Mouse (Mus musculus): ENCODE results near the gene Mast4. TPM values are rescaled to one million over a fixed set of nuclear protein-coding genes. Genes with fewer than 3 reads are reported as not detected.

The Mast4 gene
- total and polyA plus RNA-seq, 3 experiments, result 2.7 to 7.0 TPM; not detected in 1

DNA sequence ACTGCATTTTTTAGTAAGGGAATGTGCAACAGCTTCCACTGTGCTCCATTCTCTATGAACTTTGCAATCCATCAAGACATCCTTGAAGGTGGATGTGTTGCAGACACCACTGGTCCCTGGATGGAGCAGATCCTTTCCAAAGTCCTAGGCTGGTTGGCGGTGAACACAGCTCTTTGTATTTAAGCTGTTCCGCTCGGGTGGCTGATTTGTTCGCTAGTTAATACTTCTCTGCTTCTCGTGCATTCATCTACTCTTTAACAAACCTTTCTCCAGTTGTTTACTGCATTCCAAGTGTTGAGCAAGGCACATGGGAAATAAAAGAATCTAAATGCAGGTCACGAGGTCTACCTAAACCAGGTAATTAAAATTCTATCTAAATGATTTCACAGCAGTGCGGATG lies 384.5 kb downstream of the Mast4 start:
- Histone ChIP-seq H3K27ac (ENCODE audit: control insufficient read depth, low read depth, low read length) (no peak overlapping the region), H3K79me2 (ENCODE audit: control insufficient read depth, insufficient read depth, low read length, poor library complexity) (no peaks in the 10 kb centered on the region), H3K27me3 (ENCODE audit: control insufficient read depth in 1 of 2, insufficient read depth in 2 of 2, low read length in 2 of 2) (peaks cover 0 to 5% of the 10 kb centered on the region in 2 experiments; a peak in 3 of 4 replicates), H3K9ac (ENCODE audit: control insufficient read depth, low read depth, low read length, poor library complexity, severe bottlenecking) (no peak overlapping the region), H3K4me3 (ENCODE audit: control insufficient read depth in 1 of 2, insufficient read depth in 1 of 2, low read depth in 2 of 2, low read length in 2 of 2) (no peak overlapping the region), H3K9me3 (replicated peaks; ENCODE audit: insufficient read depth, low read length) (no peaks in the 10 kb centered on the region), H3K36me3 (ENCODE audit: control insufficient read depth in 1 of 2, insufficient read depth in 2 of 2, low read length in 2 of 2) (no peaks in the 10 kb centered on the region), H3K4me1 (ENCODE audit: control insufficient read depth in 1 of 2, insufficient read depth in 2 of 2, low read length in 2 of 2) (no peaks in the 10 kb centered on the region)
- no peak for TF ChIP-seq POLR2A (IDR thresholded peaks at IDR 0.05; ENCODE audit: control insufficient read depth in 1 of 2, insufficient read depth in 1 of 2, low read depth in 1 of 2, low read length in 2 of 2, poor library complexity in 1 of 2)
- TF ChIP-seq NELFE (IDR thresholded peaks at IDR 0.05; ENCODE audit: low read depth, low read length), result no peak
- no peak for TF ChIP-seq SMC3 (IDR thresholded peaks at IDR 0.05; ENCODE audit: low read depth, low read length)
- no peak for TF ChIP-seq TBP (IDR thresholded peaks at IDR 0.05; ENCODE audit: low read depth, low read length)
- TF ChIP-seq HCFC1 (IDR thresholded peaks at IDR 0.05; ENCODE audit: low read depth, low read length), result no peak
- TF ChIP-seq RCOR1 (IDR thresholded peaks at IDR 0.05; ENCODE audit: low read depth, low read length), result no peak
- TF ChIP-seq ETS1 (IDR thresholded peaks at IDR 0.05; ENCODE audit: low read depth, low read length), result no peak
- no peak for TF ChIP-seq MAX (IDR thresholded peaks at IDR 0.05; ENCODE audit: low read length)
- TF ChIP-seq CHD1 (IDR thresholded peaks at IDR 0.05; ENCODE audit: low read depth, low read length), result no peak
- TF ChIP-seq UBTF (IDR thresholded peaks at IDR 0.05; ENCODE audit: borderline replicate concordance, insufficient read depth, low read depth, low read length), result no peak
- TF ChIP-seq ELF1 (IDR thresholded peaks at IDR 0.05; ENCODE audit: low read depth, low read length), result no peak
- no peak for TF ChIP-seq CTCF (IDR thresholded peaks at IDR 0.05 in 2 of 3, conservative IDR thresholded peaks at IDR 0.05 in 1 of 3; ENCODE audit: control insufficient read depth in 1 of 3, insufficient read depth in 1 of 3, low read depth in 2 of 3, low read length in 3 of 3, poor library complexity in 1 of 3, severe bottlenecking in 1 of 3)
- no peak for TF ChIP-seq TAL1 (IDR thresholded peaks at IDR 0.05; ENCODE audit: low read length)
- no peak for DNase-seq (ENCODE audit: low read depth, low spot score)

DNA sequence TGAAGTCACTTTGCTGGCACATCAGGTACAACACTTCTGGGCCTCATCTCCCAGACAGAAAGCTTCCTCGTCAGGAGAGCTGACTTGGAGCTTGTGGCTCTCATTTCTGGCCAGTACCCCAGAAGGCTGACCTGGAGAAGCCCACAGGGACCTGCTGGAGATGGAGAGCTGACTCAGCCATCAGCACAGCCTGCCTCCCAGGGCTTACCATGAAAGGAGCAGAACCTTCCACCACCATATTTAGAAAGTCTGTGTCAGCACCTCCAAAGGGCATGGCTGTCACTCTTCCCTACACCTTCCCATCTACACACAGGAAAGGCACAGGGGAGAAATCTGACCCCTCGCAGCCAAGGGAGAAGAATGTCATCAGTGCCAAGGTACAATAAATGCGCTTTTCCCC lies 385.3 kb downstream of the Mast4 start:
- Histone ChIP-seq H3K27ac (ENCODE audit: control insufficient read depth, low read depth, low read length) (no peak overlapping the region), H3K4me3 (ENCODE audit: control insufficient read depth in 1 of 2, insufficient read depth in 1 of 2, low read depth in 2 of 2, low read length in 2 of 2) (no peak overlapping the region), H3K79me2 (ENCODE audit: control insufficient read depth, insufficient read depth, low read length, poor library complexity) (no peaks in the 10 kb centered on the region), H3K36me3 (ENCODE audit: control insufficient read depth in 1 of 2, insufficient read depth in 2 of 2, low read length in 2 of 2) (no peaks in the 10 kb centered on the region), H3K27me3 (ENCODE audit: control insufficient read depth in 1 of 2, insufficient read depth in 2 of 2, low read length in 2 of 2) (peaks cover 0 to 5% of the 10 kb centered on the region in 2 experiments; a peak in 3 of 4 replicates), H3K9me3 (replicated peaks; ENCODE audit: insufficient read depth, low read length) (no peaks in the 10 kb centered on the region), H3K9ac (ENCODE audit: control insufficient read depth, low read depth, low read length, poor library complexity, severe bottlenecking) (no peak overlapping the region), H3K4me1 (ENCODE audit: control insufficient read depth in 1 of 2, insufficient read depth in 2 of 2, low read length in 2 of 2) (no peaks in the 10 kb centered on the region)
- TF ChIP-seq NELFE (IDR thresholded peaks at IDR 0.05; ENCODE audit: low read depth, low read length) (no peak), MEF2A (IDR thresholded peaks at IDR 0.05; ENCODE audit: extremely low read depth, insufficient replicate concordance, low read depth, low read length, poor library complexity, severe bottlenecking) (no peak), ZKSCAN1 (IDR thresholded peaks at IDR 0.05; ENCODE audit: low read depth, low read length) (no peak), MYC (IDR thresholded peaks at IDR 0.05; ENCODE audit: low read depth, low read length) (no peak), NRF1 (IDR thresholded peaks at IDR 0.05; ENCODE audit: insufficient read depth, low read depth, low read length, poor library complexity, severe bottlenecking) (no peak), SMC3 (IDR thresholded peaks at IDR 0.05; ENCODE audit: low read depth, low read length) (no peak), CHD1 (IDR thresholded peaks at IDR 0.05; ENCODE audit: low read depth, low read length) (no peak), ETS1 (IDR thresholded peaks at IDR 0.05; ENCODE audit: low read depth, low read length) (no peak), GATA1 (IDR thresholded peaks at IDR 0.05; ENCODE audit: low read depth, low read length) (no peak), POLR2AphosphoS2 (IDR thresholded peaks at IDR 0.05; ENCODE audit: low read length) (no peak), ZMIZ1 (IDR thresholded peaks at IDR 0.05; ENCODE audit: low read depth, low read length) (no peak), MAZ (IDR thresholded peaks at IDR 0.05; ENCODE audit: low read depth, low read length) (no peak), CHD2 (IDR thresholded peaks at IDR 0.05; ENCODE audit: low read length) (no peak), TBP (IDR thresholded peaks at IDR 0.05; ENCODE audit: low read depth, low read length) (no peak)
- DNase-seq (ENCODE audit: low read depth, low spot score), result no peak

All from MEL (cell line).